Mouse (Mus musculus) megakaryocyte, embryonic 14.5 days (primary cell): ENCODE data around the gene Polr2l. TPM values are rescaled to one million over a fixed set of nuclear protein-coding genes. Genes with fewer than 3 reads are reported as not detected.
A peak's percentile ranks its signal among the peaks of the same experiment; 100 is the strongest.

Source experiments
- H3K27me3 ChIP-seq: replicated peaks from 2 replicates; pipeline ENCODE3; 2012; ENCODE audit warnings: inconsistent platforms
- H3K36me3 ChIP-seq: replicated peaks from 2 replicates; pipeline ENCODE3; 2012; ENCODE audit warnings: low read length, inconsistent platforms, mixed read lengths
- H3K4me1 ChIP-seq: 2 replicates; pipeline ENCODE4 v1.6.1; 2012; ENCODE audit warnings: inconsistent platforms
- H3K4me3 ChIP-seq: replicated peaks from 2 replicates; pipeline ENCODE3; 2012; ENCODE audit warnings: moderate library complexity, mild to moderate bottlenecking, inconsistent platforms
- H3K9me3 ChIP-seq: 2 replicates; pipeline ENCODE4 v1.6.1; 2012; ENCODE audit warnings: inconsistent platforms
- FLI1 ChIP-seq: IDR thresholded peaks from 2 replicates; pipeline ENCODE4 v1.6.1; 2012; ENCODE audit warnings: low read length, inconsistent platforms, mixed read lengths
- GATA1 ChIP-seq: IDR thresholded peaks from 3 replicates; pipeline ENCODE4 v1.6.1; 2012; ENCODE audit warnings: mixed read lengths, low read length, inconsistent platforms, borderline replicate concordance
- polyA plus RNA-seq: library from polyadenylated mRNA; stranded (reverse); fragments of >175 nt; gene quantifications from 2 replicates; pipeline ENCODE4 v1.2.3, GENCODE M21; 2012; ENCODE audit warnings: low replicate concordance; ENCODE audit not compliant: insufficient read depth

Gene Polr2l
- polyA plus RNA-seq = 49.6 and 150 TPM in 2 replicates

- TF ChIP-seq FLI1 (no peak), GATA1 (no peak)
- no peaks in the 10 kb centered on the region for H3K27me3 ChIP-seq
- H3K4me1 ChIP-seq = peaks cover 83% of the 10 kb centered on the region
- H3K36me3 ChIP-seq = peaks cover 41% of the 10 kb centered on the region
- peak within 1 kb of the TSS; percentile 97 for H3K4me3 ChIP-seq
- H3K9me3 ChIP-seq = no peaks in the 10 kb centered on the region
Measured at GRCm38 (mm10) chr7:141475011-141475804, at the start of gene Polr2l, which contains the start of gene Tspan4. Gene Polr2l, minus strand, starts transcription at chr7:141475132. Gene Tspan4, plus strand, starts transcription at chr7:141475240.

- peaks cover 68% of the 10 kb centered on the region for H3K4me1 ChIP-seq
- no peaks in the 10 kb centered on the region for H3K9me3 ChIP-seq
- H3K27me3 ChIP-seq = no peaks in the 10 kb centered on the region
- H3K4me3 ChIP-seq = no peak overlapping the region
- peaks cover 99% of the 10 kb centered on the region for H3K36me3 ChIP-seq
- TF ChIP-seq GATA1 (no peak), FLI1 (no peak)
Measured at GRCm38 (mm10) chr7:141524271-141524670, 49.3 kb upstream of the Polr2l start.

- TF ChIP-seq FLI1 (no peak), GATA1 (no peak)
Measured at GRCm38 (mm10) chr7:141523007-141523406, 48.1 kb upstream of the Polr2l start.

GRCm38 (mm10) chr7:141519795-141520194, 44.9 kb upstream of the Polr2l start:
- Histone ChIP-seq H3K36me3 (peaks cover 98% of the 10 kb centered on the region), H3K4me1 (peaks cover 40% of the 10 kb centered on the region), H3K9me3 (no peaks in the 10 kb centered on the region), H3K4me3 (no peak overlapping the region), H3K27me3 (no peaks in the 10 kb centered on the region)
- TF ChIP-seq FLI1 = no peak
- no peak for TF ChIP-seq GATA1

More at GRCm38 (mm10) chr7:141523007-141523406, 48.1 kb upstream of the Polr2l start:
- peaks cover 62% of the 10 kb centered on the region for H3K4me1 ChIP-seq
- no peaks in the 10 kb centered on the region for H3K27me3 ChIP-seq
- no peaks in the 10 kb centered on the region for H3K9me3 ChIP-seq
- H3K36me3 ChIP-seq = peaks cover 99% of the 10 kb centered on the region
- no peak overlapping the region for H3K4me3 ChIP-seq

- H3K36me3 ChIP-seq = peaks cover 96% of the 10 kb centered on the region
Measured at GRCm38 (mm10) chr7:141518926-141519325, 44.0 kb upstream of the Polr2l start.

GRCm38 (mm10) chr7:141518296-141518695, 43.4 kb upstream of the Polr2l start:
- Histone ChIP-seq H3K9me3 (no peaks in the 10 kb centered on the region), H3K4me1 (peaks cover 25% of the 10 kb centered on the region), H3K27me3 (no peaks in the 10 kb centered on the region), H3K36me3 (peaks cover 96% of the 10 kb centered on the region), H3K4me3 (no peak overlapping the region)
- TF ChIP-seq GATA1 = no peak

More at GRCm38 (mm10) chr7:141518926-141519325, 44.0 kb upstream of the Polr2l start:
- H3K4me3 ChIP-seq = no peak overlapping the region
- TF ChIP-seq FLI1 (no peak), GATA1 (no peak)
- H3K4me1 ChIP-seq = peaks cover 31% of the 10 kb centered on the region
- no peaks in the 10 kb centered on the region for H3K9me3 ChIP-seq
- no peaks in the 10 kb centered on the region for H3K27me3 ChIP-seq

GRCm38 (mm10) chr7:141517638-141518037, 42.7 kb upstream of the Polr2l start:
- Histone ChIP-seq H3K4me1 (peaks cover 18% of the 10 kb centered on the region), H3K27me3 (no peaks in the 10 kb centered on the region), H3K36me3 (peaks cover 95% of the 10 kb centered on the region), H3K9me3 (no peaks in the 10 kb centered on the region), H3K4me3 (no peak overlapping the region)
- TF ChIP-seq FLI1 (no peak), GATA1 (no peak)

- Histone ChIP-seq H3K27me3 (no peaks in the 10 kb centered on the region), H3K4me1 (peaks cover 27% of the 10 kb centered on the region), H3K4me3 (no peak overlapping the region), H3K9me3 (no peaks in the 10 kb centered on the region), H3K36me3 (peaks cover 90% of the 10 kb centered on the region)
- TF ChIP-seq FLI1 (no peak), GATA1 (no peak)
Measured at GRCm38 (mm10) chr7:141510681-141511191, 35.8 kb upstream of the Polr2l start.

- Histone ChIP-seq H3K4me3 (no peak overlapping the region), H3K4me1 (peaks cover 27% of the 10 kb centered on the region), H3K36me3 (peaks cover 88% of the 10 kb centered on the region), H3K9me3 (no peaks in the 10 kb centered on the region), H3K27me3 (no peaks in the 10 kb centered on the region)
- TF ChIP-seq GATA1 = no peak
- TF ChIP-seq FLI1 = no peak
Measured at GRCm38 (mm10) chr7:141510196-141510595, 35.3 kb upstream of the Polr2l start.

GRCm38 (mm10) chr7:141508160-141508559, 33.2 kb upstream of the Polr2l start:
- peaks cover 27% of the 10 kb centered on the region for H3K4me1 ChIP-seq
- H3K9me3 ChIP-seq = no peaks in the 10 kb centered on the region
- no peak overlapping the region for H3K4me3 ChIP-seq
- H3K27me3 ChIP-seq = no peaks in the 10 kb centered on the region
- TF ChIP-seq FLI1 = no peak
- TF ChIP-seq GATA1 = no peak
- peaks cover 71% of the 10 kb centered on the region for H3K36me3 ChIP-seq
